Mouse (Mus musculus) neural tube, embryonic 11.5 days (tissue): ENCODE measurements at regions not wholly inside any gene's neighbourhood (a gene's known extent, or its start where the extent isn't known, plus 50 kb on each side); places are given as distances from the start of the nearest gene placed in this dataset.

Experiments
- ATAC-seq: fragments of 200-750 bp; cut with Nextera tagmentation; 2 replicates; pipeline ENCODE4 v1.8.0; 2017; ENCODE audit warnings: moderate number of reproducible peaks, mild to moderate bottlenecking, moderate TSS enrichment, moderate library complexity; ENCODE audit not compliant: insufficient read depth, low FRiP score, low TSS enrichment
- DNase-seq: peaks from one replicate; pipeline ENCODE4 v3.0.0-alpha.2; 2015; ENCODE audit warnings: low spot score
- H3K27ac ChIP-seq: fragments of 300-500 bp; sonication (generic); 2 replicates; pipeline ENCODE4 v1.5.1; 2014; ENCODE audit warnings: low read depth, mild to moderate bottlenecking, low read length
- H3K27me3 ChIP-seq: fragments of 300-500 bp; sonication (generic); 2 replicates; pipeline ENCODE4 v1.6.1; 2014; ENCODE audit warnings: mild to moderate bottlenecking, low read length, mixed read lengths; ENCODE audit not compliant: control insufficient read depth, insufficient read depth
- H3K36me3 ChIP-seq: fragments of 300-500 bp; sonication (generic); 2 replicates; pipeline ENCODE4 v1.6.1; 2014; ENCODE audit warnings: mild to moderate bottlenecking, low read length, moderate library complexity, mixed read lengths; ENCODE audit not compliant: control insufficient read depth, insufficient read depth
- H3K4me1 ChIP-seq: fragments of 300-500 bp; sonication (generic); 2 replicates; pipeline ENCODE4 v1.6.1; 2014; ENCODE audit warnings: low read length, mixed read lengths; ENCODE audit not compliant: control insufficient read depth, insufficient read depth
- H3K4me2 ChIP-seq: fragments of 300-500 bp; sonication (generic); 2 replicates; pipeline ENCODE4 v1.6.1; 2014; ENCODE audit warnings: low read depth, mild to moderate bottlenecking, moderate library complexity
- H3K4me3 ChIP-seq: fragments of 300-500 bp; sonication (generic); 2 replicates; pipeline ENCODE4 v1.5.1; 2014; ENCODE audit warnings: low read depth, low read length
- H3K9ac ChIP-seq: fragments of 300-500 bp; sonication (generic); 2 replicates; pipeline ENCODE4 v1.6.1; 2014; ENCODE audit warnings: mild to moderate bottlenecking, low read length
- H3K9me3 ChIP-seq: fragments of 300-500 bp; sonication (generic); 2 replicates; pipeline ENCODE4 v1.6.1; 2016; ENCODE audit warnings: low read length; ENCODE audit not compliant: control insufficient read depth
- WGBS: fragments of 180-500 bp; shearing (Covaris S2); extraction: QIAGEN DNeasy Blood & Tissue Kit; methylation state at CpG from one replicate; pipeline ENCODE4 v1.1.7; 2014; 5-methylcytosine and 5-hydroxymethylcytosine counted together

DNA sequence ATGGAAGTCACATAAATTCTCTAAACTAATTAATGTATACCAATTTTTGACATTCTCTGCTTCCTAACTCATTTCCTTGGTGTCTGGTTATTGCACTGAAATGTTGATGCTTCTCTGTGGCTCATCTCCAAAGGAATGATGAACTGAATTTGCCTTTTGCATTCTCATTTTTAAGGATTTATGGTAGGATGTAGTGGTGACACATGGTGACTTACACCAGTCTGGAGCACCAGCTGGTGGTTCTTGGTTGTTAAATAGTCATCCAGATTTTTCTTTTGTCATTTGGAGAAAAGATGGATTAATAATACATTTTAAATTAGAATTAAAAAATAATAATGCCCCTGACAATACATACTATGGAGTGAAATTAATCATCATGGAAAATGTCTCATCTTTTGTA is 1097.2 kb upstream of the Epha7 start:
- Histone ChIP-seq H3K36me3 (no peaks in the 10 kb centered on the region), H3K9ac (no peak overlapping the region), H3K27ac (no peak overlapping the region), H3K9me3 (no peaks in the 10 kb centered on the region), H3K4me2 (no peak overlapping the region), H3K4me1 (no peaks in the 10 kb centered on the region), H3K27me3 (no peaks in the 10 kb centered on the region), H3K4me3 (no peak overlapping the region)
- ATAC-seq (no peak), DNase-seq (no peak)

DNA sequence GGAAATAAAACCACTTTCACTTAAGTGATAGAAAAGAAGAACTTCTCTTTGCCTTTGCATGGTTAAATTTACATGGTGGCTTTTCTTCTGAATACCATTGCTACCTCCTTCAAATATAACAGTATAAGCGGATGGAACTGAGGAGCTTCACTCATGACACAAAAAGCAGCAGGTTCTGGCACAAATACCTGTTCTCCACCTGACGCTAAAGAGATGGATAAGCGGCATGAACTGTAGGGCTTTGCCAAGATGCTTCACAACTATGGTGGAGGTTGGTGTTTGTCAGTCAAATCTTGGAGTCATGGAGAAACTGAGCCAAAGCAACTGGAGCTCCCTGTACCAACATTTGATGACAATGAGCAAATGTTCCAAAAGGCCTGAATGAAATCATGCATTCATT is 1085.2 kb upstream of the Epha7 start:
- no peak overlapping the region for H3K4me2 ChIP-seq
- H3K9me3 ChIP-seq: no peaks in the 10 kb centered on the region
- WGBS: 97% methylated on average over 3 of the region's 3 CpGs
- H3K9ac ChIP-seq: no peak overlapping the region
- H3K36me3 ChIP-seq: no peaks in the 10 kb centered on the region
- H3K27me3 ChIP-seq: no peaks in the 10 kb centered on the region
- DNase-seq (no peak), ATAC-seq (no peak)
- H3K4me3 ChIP-seq: no peak overlapping the region
- no peaks in the 10 kb centered on the region for H3K4me1 ChIP-seq
- H3K27ac ChIP-seq: no peak overlapping the region

DNA sequence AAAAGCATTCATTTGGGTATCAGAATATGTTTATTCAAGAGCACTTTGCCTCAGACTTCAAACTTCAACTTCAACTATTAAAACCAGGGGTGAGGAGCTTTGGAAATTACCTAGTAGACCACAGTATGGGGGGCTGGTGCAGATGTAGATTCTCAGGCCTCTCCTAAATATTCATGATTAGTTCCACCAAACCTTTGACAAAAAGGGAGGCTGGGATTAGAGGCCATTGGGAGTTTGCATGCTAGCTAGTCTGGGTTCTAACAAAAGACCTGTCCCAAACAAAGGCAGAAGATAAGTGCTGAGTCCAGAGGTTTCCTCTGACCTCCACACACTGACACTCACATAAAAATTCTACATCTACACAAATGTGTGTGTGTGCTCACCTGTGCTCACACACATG is 1078.8 kb upstream of the Epha7 start:
- no peaks in the 10 kb centered on the region for H3K36me3 ChIP-seq
- H3K27me3 ChIP-seq: no peaks in the 10 kb centered on the region
- ATAC-seq (no peak), DNase-seq (no peak)
- H3K9me3 ChIP-seq: no peaks in the 10 kb centered on the region
- H3K9ac ChIP-seq: no peak overlapping the region
- no peak overlapping the region for H3K4me2 ChIP-seq
- no peaks in the 10 kb centered on the region for H3K4me1 ChIP-seq
- H3K27ac ChIP-seq: no peak overlapping the region
- no peak overlapping the region for H3K4me3 ChIP-seq

DNA sequence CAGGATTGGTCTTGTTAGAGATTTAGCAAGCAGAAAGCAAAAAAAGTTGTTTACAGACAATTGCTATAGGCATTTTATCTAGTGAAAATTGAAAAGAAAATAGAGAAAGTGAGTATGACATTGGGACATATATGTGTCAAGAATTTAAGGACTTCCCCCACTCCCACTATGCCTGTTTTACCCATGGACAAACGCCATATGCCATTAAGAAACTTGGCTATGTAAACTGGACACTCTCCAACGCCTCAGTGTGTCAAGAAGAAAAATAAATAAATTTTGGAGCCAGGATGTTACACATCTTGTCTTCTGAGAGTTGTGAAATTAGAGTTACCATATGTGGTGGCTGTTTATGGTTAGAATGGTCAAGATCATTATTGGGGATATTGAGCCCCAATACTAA is 1031.1 kb upstream of the Epha7 start:
- no peaks in the 10 kb centered on the region for H3K9me3 ChIP-seq
- H3K36me3 ChIP-seq: no peaks in the 10 kb centered on the region
- DNase-seq: no peak
- H3K4me1 ChIP-seq: no peaks in the 10 kb centered on the region
- no peak overlapping the region for H3K4me2 ChIP-seq
- peaks cover 32% of the 10 kb centered on the region for H3K27me3 ChIP-seq
- H3K27ac ChIP-seq: no peak overlapping the region
- WGBS: 79% methylated on average over 2 of the region's 2 CpGs
- no peak overlapping the region for H3K9ac ChIP-seq
- H3K4me3 ChIP-seq: no peak overlapping the region
- ATAC-seq: no peak

DNA sequence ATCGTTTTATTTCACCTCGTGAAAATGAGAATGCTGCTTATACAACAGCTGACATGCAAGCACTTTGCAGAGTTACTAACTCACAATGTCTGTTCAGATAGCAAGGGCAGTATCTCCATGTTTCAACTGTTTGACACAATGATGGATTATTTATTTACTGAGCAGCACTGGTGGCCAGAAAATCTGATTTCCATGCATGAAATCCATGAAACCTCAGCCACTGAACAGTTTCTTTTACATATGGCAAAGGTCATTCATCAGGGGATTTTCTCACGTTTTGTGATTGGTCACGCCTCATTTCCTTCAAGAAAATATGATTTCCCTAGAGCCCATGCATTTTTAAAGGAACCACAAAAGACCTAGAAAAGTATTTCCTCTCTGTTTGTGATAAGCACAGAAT is 1025.9 kb upstream of the Epha7 start:
- peaks cover 34% of the 10 kb centered on the region for H3K27me3 ChIP-seq
- no peaks in the 10 kb centered on the region for H3K9me3 ChIP-seq
- H3K4me1 ChIP-seq: no peaks in the 10 kb centered on the region
- no peak overlapping the region for H3K4me3 ChIP-seq
- ATAC-seq: peak; percentile 91
- H3K4me2 ChIP-seq: no peak overlapping the region
- no peaks in the 10 kb centered on the region for H3K36me3 ChIP-seq
- DNase-seq: peak; percentile 60
- no peak overlapping the region for H3K27ac ChIP-seq
- no peak overlapping the region for H3K9ac ChIP-seq
- WGBS: 28% methylated on average over 4 of the region's 4 CpGs
